Comparison of ENCODE assay signal across 9 mouse cellular contexts in the genomic region with DNA sequence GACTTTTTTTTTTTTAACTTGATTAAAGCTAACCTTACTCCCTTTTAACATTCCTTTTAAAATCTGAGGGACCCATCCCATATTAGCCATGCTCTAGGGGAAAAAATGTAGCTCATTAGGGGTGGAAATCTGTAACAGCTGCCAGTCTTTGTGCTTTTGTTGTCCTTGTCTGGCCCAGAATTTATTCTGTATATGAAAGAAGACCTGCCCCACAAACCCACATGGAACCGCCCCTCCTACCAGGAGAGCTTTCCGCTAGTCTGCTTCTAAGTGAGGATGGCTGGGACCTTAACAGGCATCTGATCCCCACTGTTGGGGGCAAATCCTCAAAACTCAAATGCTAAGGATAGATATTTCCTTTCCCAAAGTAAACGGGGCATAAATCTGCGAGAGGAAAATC.
DNase-seq lines count a peak whose midpoint lies in the region; ATAC-seq and TF ChIP-seq lines count a peak whose summit lies in the region.
"Had no signal": no experiment of that assay in that cellular context is flagged by ENCODE, and none has a peak within 500 bp of the region (broad histone marks: within the 10 kb centered on the region; RNA-seq: fewer than 3 reads in every experiment).

No protein-coding gene starts in this region.

- WGBS in midbrain, embryonic 11.5 days, result 4% methylated on average over 4 of the region's 4 CpGs

- no peak overlapping the region for H3K4me3 ChIP-seq in midbrain, embryonic 11.5 days (ENCODE audit: low read depth, low read length)

- H3K4me1 ChIP-seq in midbrain, embryonic 11.5 days (ENCODE audit: control insufficient read depth, insufficient read depth, low read length), result peaks cover 11% of the 10 kb centered on the region

- ATAC-seq in midbrain, embryonic 11.5 days (ENCODE audit: low FRiP score), result peak; percentile 76
- ATAC-seq: lung, postnatal 0 days had no signal

- TF ChIP-seq POLR2A in brain, embryonic 14.5 days (IDR thresholded peaks at IDR 0.05; ENCODE audit: borderline replicate concordance, extremely low read depth, insufficient read depth, insufficient read length, poor library complexity, severe bottlenecking), result no peak

- H3K27me3 ChIP-seq in midbrain, embryonic 11.5 days (ENCODE audit: control insufficient read depth, insufficient read depth, low read length), result no peaks in the 10 kb centered on the region

- no peak overlapping the region; the same call in 1 of the 2 replicates for H3K9ac ChIP-seq in midbrain, embryonic 11.5 days (ENCODE audit: low read length)

- H3K36me3 ChIP-seq in midbrain, embryonic 11.5 days (ENCODE audit: control insufficient read depth, insufficient read depth, low read length), result no peaks in the 10 kb centered on the region
- H3K36me3 ChIP-seq: G1E had no signal

- H3K9me3 ChIP-seq in midbrain, embryonic 11.5 days (ENCODE audit: control insufficient read depth, low read length), result no peaks in the 10 kb centered on the region

- DNase-seq in brain, embryonic 14.5 days (ENCODE audit: low read depth), result peak; percentile 81
- peak; percentile 57 for DNase-seq in embryo, embryonic 11 days
- peak; percentile 46 for DNase-seq in forelimb bud, embryonic 11.5 days (ENCODE audit: low read depth, low spot score)
- DNase-seq in midbrain, embryonic 11.5 days (ENCODE audit: low spot score, missing footprints), result peak; percentile 92
- DNase-seq in cerebellum, adult 11 months, result no peak
- DNase-seq in ovary, adult 18-20 months (ENCODE audit: low spot score), result no peak
- no peak for DNase-seq in gastrocnemius, adult 8-10 months (ENCODE audit: low spot score in 2 of 2)

- peak overlapping the region; percentile 33; the same call in 1 of the 2 replicates for H3K27ac ChIP-seq in midbrain, embryonic 11.5 days (ENCODE audit: low read depth, low read length)

- TF ChIP-seq CTCF in brain, embryonic 14.5 days (IDR thresholded peaks at IDR 0.05; ENCODE audit: borderline replicate concordance, extremely low read depth, insufficient read depth, insufficient read length), result no peak

- H3K4me2 ChIP-seq in midbrain, embryonic 11.5 days, result peak overlapping the region; percentile 26; the same call in 1 of the 2 replicates

Comparison
In these comparisons a context has a peak if more than half of its experiments do, and no peak if none do; other contexts are left out.
1. DNase-seq: peak in brain, embryonic 14.5 days (single experiment), embryo, embryonic 11 days (single experiment), forelimb bud, embryonic 11.5 days (single experiment) and midbrain, embryonic 11.5 days (single experiment); none in cerebellum, adult 11 months (single experiment), ovary, adult 18-20 months (single experiment) and gastrocnemius, adult 8-10 months (0 of 2).